ENCODE assay signal across 26 mouse cellular contexts in genomic region chr5:30382876-30383275, GRCm38 (mm10).
DNase-seq lines count a peak whose midpoint lies in the region; ATAC-seq and TF ChIP-seq lines count a peak whose summit lies in the region.
"Had no signal": no experiment of that assay in that cellular context is flagged by ENCODE, and none has a peak within 500 bp of the region (broad histone marks: within the 10 kb centered on the region; RNA-seq: fewer than 3 reads in every experiment).

No protein-coding gene starts in this region.

- no peaks in the 10 kb centered on the region for H3K36me3 ChIP-seq in kidney, postnatal 0 days (ENCODE audit: insufficient read depth, low read length)
- H3K36me3 ChIP-seq: embryonic facial prominence, embryonic 12.5 days; heart, embryonic 12.5 days; hindbrain, embryonic 12.5 days; midbrain, embryonic 15.5 days had no signal

- 30% methylated on average over 7 of the region's 7 CpGs for WGBS in kidney, postnatal 0 days

- no peak for TF ChIP-seq CTCF in kidney, postnatal 0 days (IDR thresholded peaks at IDR 0.05; ENCODE audit: low read depth)

- DNase-seq in kidney, postnatal 0 days (ENCODE audit: low spot score) = peak; percentile 9
- no peak for DNase-seq in kidney, adult 18-20 months
- peak; percentile 59 for DNase-seq in embryo, embryonic 10 days (ENCODE audit: low spot score)
- DNase-seq in embryo, embryonic 9.5 days (ENCODE audit: extremely low spot score) = peak; percentile 28
- DNase-seq in mesoderm, embryonic 11.5 days (ENCODE audit: low read depth, low spot score) = peak; percentile 13
- no peak for DNase-seq in urinary bladder, postnatal 25 days (ENCODE audit: low spot score)
- DNase-seq in adrenal gland, postnatal 25 days = no peak
- DNase-seq: adrenal gland, adult 8-10 months; cerebellum, adult 18-20 months; cerebellum, postnatal 36 days; heart, adult 11 months; heart, postnatal 10 days; kidney, adult 11 months; layer of hippocampus, adult 9-11 months; left cerebral cortex, postnatal 4 days; lung, adult 18-20 months; lung, postnatal 10 days; right cerebral cortex, postnatal 14 days; thymus, postnatal 25 days had no signal

- H3K9me3 ChIP-seq in kidney, postnatal 0 days (replicated peaks; ENCODE audit: low read length) = no peaks in the 10 kb centered on the region
- H3K9me3 ChIP-seq: embryonic facial prominence, embryonic 12.5 days; forebrain, embryonic 13.5 days; heart, embryonic 12.5 days; hindbrain, embryonic 12.5 days; midbrain, embryonic 15.5 days had no signal

- no peak for ATAC-seq in kidney, postnatal 0 days (replicated peaks; ENCODE audit: low FRiP score, low read depth)
- ATAC-seq: forebrain, embryonic 13.5 days; midbrain, embryonic 15.5 days had no signal

- no peaks in the 10 kb centered on the region for H3K27me3 ChIP-seq in kidney, postnatal 0 days (ENCODE audit: insufficient read depth, low read length)
- H3K27me3 ChIP-seq: embryonic facial prominence, embryonic 12.5 days; forebrain, embryonic 13.5 days; hindbrain, embryonic 12.5 days; midbrain, embryonic 15.5 days had no signal

- H3K9ac ChIP-seq in kidney, postnatal 0 days (ENCODE audit: low read depth, low read length) = no peak overlapping the region
- H3K9ac ChIP-seq: embryonic facial prominence, embryonic 12.5 days; forebrain, embryonic 13.5 days; heart, embryonic 12.5 days; hindbrain, embryonic 12.5 days; midbrain, embryonic 15.5 days had no signal

- H3K27ac ChIP-seq in kidney, postnatal 0 days = no peak overlapping the region
- H3K27ac ChIP-seq: embryonic facial prominence, embryonic 12.5 days; forebrain, embryonic 13.5 days; hindbrain, embryonic 12.5 days; midbrain, embryonic 15.5 days had no signal

- no peak overlapping the region for H3K4me3 ChIP-seq in kidney, postnatal 0 days (replicated peaks; ENCODE audit: low read depth, low read length)
- H3K4me3 ChIP-seq: embryonic facial prominence, embryonic 12.5 days; erythroblast, embryonic 14.5 days; forebrain, embryonic 13.5 days; heart, embryonic 12.5 days; hindbrain, embryonic 12.5 days; midbrain, embryonic 15.5 days; myocyte had no signal

- H3K4me2 ChIP-seq in kidney, postnatal 0 days (ENCODE audit: low read length) = no peak overlapping the region
- H3K4me2 ChIP-seq: embryonic facial prominence, embryonic 12.5 days; forebrain, embryonic 13.5 days; heart, embryonic 12.5 days; hindbrain, embryonic 12.5 days; midbrain, embryonic 15.5 days had no signal

- H3K4me1 ChIP-seq in kidney, postnatal 0 days (replicated peaks; ENCODE audit: insufficient read depth, low read length) = no peaks in the 10 kb centered on the region
- H3K4me1 ChIP-seq: forebrain, embryonic 13.5 days; heart, embryonic 12.5 days; hindbrain, embryonic 12.5 days; midbrain, embryonic 15.5 days had no signal

Comparison
In these comparisons a context has a peak if more than half of its experiments do, and no peak if none do; other contexts are left out.
1. DNase-seq: peak in kidney, postnatal 0 days (single experiment), embryo, embryonic 10 days (single experiment), embryo, embryonic 9.5 days (single experiment) and mesoderm, embryonic 11.5 days (single experiment); none in kidney, adult 18-20 months (single experiment), urinary bladder, postnatal 25 days (single experiment) and adrenal gland, postnatal 25 days (single experiment).